In genomic region chr6:72667021-72667420, GRCm38 (mm10) we compare ENCODE assay signal across 7 mouse cellular contexts. TPM values are rescaled to one million over a fixed set of nuclear protein-coding genes. Genes with fewer than 3 reads are reported as not detected.
DNase-seq lines count a peak whose midpoint lies in the region; ATAC-seq and TF ChIP-seq lines count a peak whose summit lies in the region.

No protein-coding gene starts in this region.

- H3K9me3 ChIP-seq in liver, embryonic 11.5 days (ENCODE audit: control insufficient read depth, low read length), result no peaks in the 10 kb centered on the region
- H3K9me3 ChIP-seq in limb, embryonic 13.5 days, result no peaks in the 10 kb centered on the region
- no peaks in the 10 kb centered on the region for H3K9me3 ChIP-seq in stomach, postnatal 0 days (ENCODE audit: control insufficient read depth, low read length)

- no peak overlapping the region for H3K9ac ChIP-seq in liver, embryonic 11.5 days (ENCODE audit: low read depth, low read length)
- H3K9ac ChIP-seq in limb, embryonic 13.5 days, result no peak overlapping the region
- H3K9ac ChIP-seq in stomach, postnatal 0 days (ENCODE audit: low read length), result no peak overlapping the region

- no peak overlapping the region for H3K4me2 ChIP-seq in liver, embryonic 11.5 days
- no peak overlapping the region for H3K4me2 ChIP-seq in limb, embryonic 13.5 days (replicated peaks)
- no peak overlapping the region for H3K4me2 ChIP-seq in stomach, postnatal 0 days (replicated peaks; ENCODE audit: low read depth)

- no peak for TF ChIP-seq EP300 in stomach, postnatal 0 days (optimal IDR thresholded peaks at IDR 0.05)

- peaks cover 13% of the 10 kb centered on the region for H3K4me1 ChIP-seq in liver, embryonic 11.5 days (replicated peaks; ENCODE audit: control insufficient read depth, insufficient read depth, low read length)
- peaks cover 69% of the 10 kb centered on the region for H3K4me1 ChIP-seq in limb, embryonic 13.5 days
- peaks cover 4% of the 10 kb centered on the region; the same call in 1 of the 2 replicates for H3K4me1 ChIP-seq in stomach, postnatal 0 days (replicated peaks; ENCODE audit: control insufficient read depth, insufficient read depth)

- ATAC-seq in liver, embryonic 11.5 days (replicated peaks; ENCODE audit: low FRiP score), result no peak
- ATAC-seq in limb, embryonic 13.5 days (ENCODE audit: low FRiP score, low read depth), result peak; percentile 66; the same call in 1 of the 2 replicates
- ATAC-seq in stomach, postnatal 0 days (ENCODE audit: low FRiP score, low TSS enrichment), result no peak

- TF ChIP-seq POLR2A in brain, embryonic 14.5 days (IDR thresholded peaks at IDR 0.05; ENCODE audit: borderline replicate concordance, extremely low read depth, insufficient read depth, insufficient read length, poor library complexity, severe bottlenecking), result no peak

- TF ChIP-seq CTCF in brain, embryonic 14.5 days (IDR thresholded peaks at IDR 0.05; ENCODE audit: borderline replicate concordance, extremely low read depth, insufficient read depth, insufficient read length), result peak; percentile 51; the same call in 1 of the 2 replicates
- peak; percentile 85 for TF ChIP-seq CTCF in stomach, postnatal 0 days (IDR thresholded peaks at IDR 0.05; ENCODE audit: low read depth)

- no peak overlapping the region for H3K4me3 ChIP-seq in liver, embryonic 11.5 days (ENCODE audit: low read depth, low read length)
- no peak overlapping the region for H3K4me3 ChIP-seq in limb, embryonic 13.5 days
- no peak overlapping the region for H3K4me3 ChIP-seq in stomach, postnatal 0 days (ENCODE audit: low read depth, low read length)

- no peaks in the 10 kb centered on the region for H3K36me3 ChIP-seq in liver, embryonic 11.5 days (ENCODE audit: control insufficient read depth, insufficient read depth, low read length)
- no peaks in the 10 kb centered on the region for H3K36me3 ChIP-seq in limb, embryonic 13.5 days
- no peaks in the 10 kb centered on the region for H3K36me3 ChIP-seq in stomach, postnatal 0 days (ENCODE audit: control insufficient read depth, insufficient read depth, low read length)

- WGBS in liver, embryonic 11.5 days, result 63% methylated on average over 4 of the region's 4 CpGs
- 50% methylated on average over 4 of the region's 4 CpGs for WGBS in limb, embryonic 13.5 days
- 53% methylated on average over 4 of the region's 4 CpGs for WGBS in stomach, postnatal 0 days

- no peak overlapping the region for H3K27ac ChIP-seq in liver, embryonic 11.5 days (ENCODE audit: low read depth, low read length)
- H3K27ac ChIP-seq in limb, embryonic 13.5 days, result peak overlapping the region; percentile 17; the same call in 1 of the 2 replicates
- no peak overlapping the region for H3K27ac ChIP-seq in stomach, postnatal 0 days (replicated peaks)

- DNase-seq in liver, result peak; percentile 58
- no peak for DNase-seq in liver, embryonic 11.5 days (ENCODE audit: low spot score)
- peak; percentile 62 for DNase-seq in Muller cell, postnatal 12 days (ENCODE audit: inconsistent ontology term)
- DNase-seq in brain, embryonic 14.5 days (ENCODE audit: low read depth), result peak; percentile 95
- peak; percentile 34 to 45 for DNase-seq in gastrocnemius, adult 8-10 months (ENCODE audit: low spot score in 2 of 2)
- DNase-seq in stomach, postnatal 0 days (ENCODE audit: low spot score), result peak; percentile 78

- H3K27me3 ChIP-seq in liver, embryonic 11.5 days (replicated peaks; ENCODE audit: control insufficient read depth, insufficient read depth, low read length), result no peaks in the 10 kb centered on the region
- H3K27me3 ChIP-seq in limb, embryonic 13.5 days, result no peaks in the 10 kb centered on the region
- no peaks in the 10 kb centered on the region for H3K27me3 ChIP-seq in stomach, postnatal 0 days (ENCODE audit: control insufficient read depth, insufficient read depth, low read length)

RNA-seq across cellular contexts. Expression of gene Tgoln1, which starts 50.2 kb away (rescaled TPM):
- polyA plus RNA-seq in liver, embryonic 11.5 days (2014; fragmentation: Nextera tagmentation; extraction: Ambion mirVana), result 28.4 and 30.3 TPM in 2 replicates
- polyA plus RNA-seq in brain, embryonic 14.5 days (2012; rRNA removed), result 26.0 and 29.5 TPM in 2 replicates
- 10 to 100 TPM; 24.2 to 28.7 (median 25.4) TPM for total RNA-seq in gastrocnemius, adult 8-10 months (2022)
- polyA plus RNA-seq in limb, embryonic 13.5 days (2015; fragmentation: Nextera tagmentation; extraction: Ambion mirVana), result 22.0 and 23.0 TPM in 2 replicates
- polyA plus RNA-seq in stomach, postnatal 0 days (2015; fragmentation: Nextera tagmentation; extraction: Ambion mirVana), result 37.2 and 37.7 TPM in 2 replicates
